Mouse (Mus musculus): ENCODE data around the gene Tbc1d1. TPM values are rescaled to one million over a fixed set of nuclear protein-coding genes. Genes with fewer than 3 reads are reported as not detected.

The Tbc1d1 gene
- polyA plus RNA-seq, 1 experiment from 2014 or later, result 18.1 TPM

GRCm38 (mm10) chr5:64161917-64162316, 5.8 kb downstream of the Tbc1d1 start:
- 82% methylated on average over 3 of the region's 3 CpGs for WGBS
- H3K9me3 ChIP-seq (replicated peaks), result no peaks in the 10 kb centered on the region
- no peak for ATAC-seq (ENCODE audit: insufficient number of reproducible peaks, low FRiP score, low TSS enrichment, low read depth)

GRCm38 (mm10) chr5:64162582-64162981, 6.5 kb downstream of the Tbc1d1 start:
- H3K9me3 ChIP-seq (replicated peaks), result no peaks in the 10 kb centered on the region
- H3K9ac ChIP-seq, result no peak overlapping the region
- H3K4me3 ChIP-seq (replicated peaks), result no peak overlapping the region
- H3K4me1 ChIP-seq, result peaks cover 17% of the 10 kb centered on the region
- 87% methylated on average over 5 of the region's 5 CpGs for WGBS
- H3K27ac ChIP-seq (replicated peaks), result no peak overlapping the region
- H3K27me3 ChIP-seq, result peaks cover 38% of the 10 kb centered on the region
- no peaks in the 10 kb centered on the region for H3K36me3 ChIP-seq
- ATAC-seq (ENCODE audit: insufficient number of reproducible peaks, low FRiP score, low TSS enrichment, low read depth), result no peak
- H3K4me2 ChIP-seq (replicated peaks), result no peak overlapping the region

More at GRCm38 (mm10) chr5:64161917-64162316, 5.8 kb downstream of the Tbc1d1 start:
- Histone ChIP-seq H3K27ac (replicated peaks) (no peak overlapping the region), H3K36me3 (no peaks in the 10 kb centered on the region), H3K4me3 (replicated peaks) (no peak overlapping the region), H3K27me3 (peaks cover 38% of the 10 kb centered on the region), H3K4me1 (peaks cover 17% of the 10 kb centered on the region), H3K4me2 (replicated peaks) (no peak overlapping the region), H3K9ac (no peak overlapping the region)

- no peak overlapping the region for H3K9ac ChIP-seq
- WGBS, result 85% methylated on average over 3 of the region's 3 CpGs
- ATAC-seq (ENCODE audit: insufficient number of reproducible peaks, low FRiP score, low TSS enrichment, low read depth), result no peak
- peaks cover 14% of the 10 kb centered on the region for H3K4me1 ChIP-seq
- H3K4me2 ChIP-seq (replicated peaks), result no peak overlapping the region
- no peak overlapping the region for H3K4me3 ChIP-seq (replicated peaks)
- H3K27me3 ChIP-seq, result peaks cover 23% of the 10 kb centered on the region
- no peaks in the 10 kb centered on the region for H3K9me3 ChIP-seq (replicated peaks)
- H3K36me3 ChIP-seq, result no peaks in the 10 kb centered on the region
- no peak overlapping the region for H3K27ac ChIP-seq (replicated peaks)
Measured at GRCm38 (mm10) chr5:64164414-64164813, 8.3 kb downstream of the Tbc1d1 start.

- H3K4me2 ChIP-seq (replicated peaks), result no peak overlapping the region
- H3K4me3 ChIP-seq (replicated peaks), result no peak overlapping the region
- no peaks in the 10 kb centered on the region for H3K9me3 ChIP-seq (replicated peaks)
- WGBS, result 58% methylated on average over 2 of the region's 2 CpGs
- H3K27ac ChIP-seq (replicated peaks), result no peak overlapping the region
- 0 out of 2 replicates have a peak, but pooled peaks cover under 1% of the 10 kb centered on the region for H3K4me1 ChIP-seq
- peaks cover 14% of the 10 kb centered on the region; the same call in 1 of the 2 replicates for H3K27me3 ChIP-seq
- H3K9ac ChIP-seq, result no peak overlapping the region
- ATAC-seq (ENCODE audit: insufficient number of reproducible peaks, low FRiP score, low TSS enrichment, low read depth), result no peak
- H3K36me3 ChIP-seq, result no peaks in the 10 kb centered on the region
Measured at GRCm38 (mm10) chr5:64165826-64166225, 9.7 kb downstream of the Tbc1d1 start.

GRCm38 (mm10) chr5:64168990-64169540, 13.0 kb downstream of the Tbc1d1 start:
- 94% methylated on average over 10 of the region's 10 CpGs for WGBS
- H3K9ac ChIP-seq, result no peak overlapping the region
- H3K27ac ChIP-seq (replicated peaks), result no peak overlapping the region
- no peak overlapping the region for H3K4me3 ChIP-seq (replicated peaks)
- no peaks in the 10 kb centered on the region for H3K9me3 ChIP-seq (replicated peaks)
- no peaks in the 10 kb centered on the region for H3K36me3 ChIP-seq
- ATAC-seq (ENCODE audit: insufficient number of reproducible peaks, low FRiP score, low TSS enrichment, low read depth), result no peak
- H3K4me2 ChIP-seq (replicated peaks), result no peak overlapping the region
- H3K27me3 ChIP-seq, result no peaks in the 10 kb centered on the region
- no peaks in the 10 kb centered on the region for H3K4me1 ChIP-seq

- no peaks in the 10 kb centered on the region for H3K27me3 ChIP-seq
- H3K4me2 ChIP-seq (replicated peaks), result no peak overlapping the region
- ATAC-seq (ENCODE audit: insufficient number of reproducible peaks, low FRiP score, low TSS enrichment, low read depth), result no peak
- no peak overlapping the region for H3K27ac ChIP-seq (replicated peaks)
- no peaks in the 10 kb centered on the region for H3K4me1 ChIP-seq
- H3K9me3 ChIP-seq (replicated peaks), result no peaks in the 10 kb centered on the region
- H3K4me3 ChIP-seq (replicated peaks), result no peak overlapping the region
- WGBS, result 62% methylated on average over 3 of the region's 3 CpGs
- H3K36me3 ChIP-seq, result no peaks in the 10 kb centered on the region
- H3K9ac ChIP-seq, result no peak overlapping the region
Measured at GRCm38 (mm10) chr5:64172884-64173283, 16.8 kb downstream of the Tbc1d1 start.

GRCm38 (mm10) chr5:64173302-64173701, 17.2 kb downstream of the Tbc1d1 start:
- no peak for ATAC-seq (ENCODE audit: insufficient number of reproducible peaks, low FRiP score, low TSS enrichment, low read depth)
- H3K36me3 ChIP-seq, result no peaks in the 10 kb centered on the region

GRCm38 (mm10) chr5:64174429-64174935, 18.4 kb downstream of the Tbc1d1 start:
- no peak overlapping the region for H3K4me3 ChIP-seq (replicated peaks)
- 69% methylated on average over 5 of the region's 5 CpGs for WGBS
- no peak overlapping the region for H3K4me2 ChIP-seq (replicated peaks)
- H3K36me3 ChIP-seq, result no peaks in the 10 kb centered on the region
- no peaks in the 10 kb centered on the region for H3K27me3 ChIP-seq
- no peak overlapping the region for H3K27ac ChIP-seq (replicated peaks)
- H3K4me1 ChIP-seq, result no peaks in the 10 kb centered on the region
- H3K9ac ChIP-seq, result no peak overlapping the region
- no peak for ATAC-seq (ENCODE audit: insufficient number of reproducible peaks, low FRiP score, low TSS enrichment, low read depth)
- H3K9me3 ChIP-seq (replicated peaks), result no peaks in the 10 kb centered on the region

More at GRCm38 (mm10) chr5:64173302-64173701, 17.2 kb downstream of the Tbc1d1 start:
- H3K27me3 ChIP-seq, result no peaks in the 10 kb centered on the region
- no peaks in the 10 kb centered on the region for H3K9me3 ChIP-seq (replicated peaks)
- H3K27ac ChIP-seq (replicated peaks), result no peak overlapping the region
- H3K4me2 ChIP-seq (replicated peaks), result no peak overlapping the region
- H3K4me1 ChIP-seq, result no peaks in the 10 kb centered on the region
- H3K9ac ChIP-seq, result no peak overlapping the region
- H3K4me3 ChIP-seq (replicated peaks), result no peak overlapping the region
- WGBS, result 73% methylated on average over 16 of the region's 16 CpGs

GRCm38 (mm10) chr5:64180548-64180947, 24.4 kb downstream of the Tbc1d1 start:
- WGBS, result 85% methylated on average over 8 of the region's 8 CpGs
- Histone ChIP-seq H3K9me3 (replicated peaks) (no peaks in the 10 kb centered on the region), H3K9ac (no peak overlapping the region), H3K4me1 (no peaks in the 10 kb centered on the region), H3K36me3 (no peaks in the 10 kb centered on the region), H3K27ac (replicated peaks) (no peak overlapping the region), H3K4me2 (replicated peaks) (no peak overlapping the region), H3K27me3 (no peaks in the 10 kb centered on the region), H3K4me3 (replicated peaks) (no peak overlapping the region)
- no peak for ATAC-seq (ENCODE audit: insufficient number of reproducible peaks, low FRiP score, low TSS enrichment, low read depth)

GRCm38 (mm10) chr5:64183712-64184111, 27.6 kb downstream of the Tbc1d1 start:
- ATAC-seq (ENCODE audit: insufficient number of reproducible peaks, low FRiP score, low TSS enrichment, low read depth), result no peak
- Histone ChIP-seq H3K9ac (no peak overlapping the region), H3K27me3 (no peaks in the 10 kb centered on the region), H3K4me2 (replicated peaks) (no peak overlapping the region), H3K4me3 (replicated peaks) (no peak overlapping the region), H3K4me1 (no peaks in the 10 kb centered on the region), H3K36me3 (no peaks in the 10 kb centered on the region), H3K9me3 (replicated peaks) (no peaks in the 10 kb centered on the region), H3K27ac (replicated peaks) (no peak overlapping the region)
- WGBS, result 48% methylated on average over 4 of the region's 4 CpGs

GRCm38 (mm10) chr5:64185257-64185656, 29.2 kb downstream of the Tbc1d1 start:
- H3K27me3 ChIP-seq, result no peaks in the 10 kb centered on the region
- no peak overlapping the region for H3K9ac ChIP-seq
- H3K36me3 ChIP-seq, result no peaks in the 10 kb centered on the region
- H3K27ac ChIP-seq (replicated peaks), result no peak overlapping the region
- no peaks in the 10 kb centered on the region for H3K4me1 ChIP-seq
- 56% methylated on average over 7 of the region's 7 CpGs for WGBS
- ATAC-seq (ENCODE audit: insufficient number of reproducible peaks, low FRiP score, low TSS enrichment, low read depth), result no peak
- no peaks in the 10 kb centered on the region for H3K9me3 ChIP-seq (replicated peaks)
- no peak overlapping the region for H3K4me3 ChIP-seq (replicated peaks)
- H3K4me2 ChIP-seq (replicated peaks), result no peak overlapping the region

- Histone ChIP-seq H3K4me1 (no peaks in the 10 kb centered on the region), H3K4me2 (replicated peaks) (no peak overlapping the region), H3K36me3 (0 out of 2 replicates have a peak, but pooled peaks cover 4% of the 10 kb centered on the region), H3K9ac (no peak overlapping the region), H3K4me3 (replicated peaks) (no peak overlapping the region), H3K9me3 (replicated peaks) (no peaks in the 10 kb centered on the region), H3K27ac (replicated peaks) (no peak overlapping the region), H3K27me3 (no peaks in the 10 kb centered on the region)
- 63% methylated on average over 5 of the region's 5 CpGs for WGBS
- ATAC-seq (ENCODE audit: insufficient number of reproducible peaks, low FRiP score, low TSS enrichment, low read depth), result no peak
Measured at GRCm38 (mm10) chr5:64186566-64186965, 30.5 kb downstream of the Tbc1d1 start.
